Mouse (Mus musculus) cerebellum, adult 9-10 months (tissue): ENCODE data around the gene Car8.
"Not testable (repeated sequence)": the region's sequence is repeated elsewhere in the genome, so short reads cannot be mapped to it uniquely, and the experiment has no call there.

Source experiments
- DNase-seq: peaks from one replicate; pipeline ENCODE4 v3.0.0; 2022

Gene Car8

GRCm38 (mm10) chr4:8201631-8202030 is 37.2 kb downstream of the Car8 start:
- no peak for DNase-seq

DNA sequence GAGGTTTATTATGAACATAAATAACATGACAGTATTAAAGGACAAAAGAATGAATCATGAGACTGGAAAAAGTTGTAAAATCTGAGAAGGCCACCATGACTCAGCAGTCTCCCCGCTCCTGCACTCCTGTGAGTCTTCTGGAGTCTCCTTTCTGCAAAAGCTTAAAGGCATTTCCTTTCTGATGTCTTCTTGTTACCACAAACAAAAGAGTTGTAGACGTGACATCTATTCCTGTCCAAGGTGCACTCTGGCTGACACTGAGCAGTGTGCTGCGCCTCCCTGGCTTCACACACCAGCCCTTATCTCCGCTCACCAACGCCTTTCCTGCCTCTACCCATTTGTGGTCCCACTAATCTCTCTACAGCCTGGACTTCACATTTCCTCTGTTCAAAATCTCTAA is 38.8 kb downstream of the Car8 start:
- DNase-seq, result no peak

DNA sequence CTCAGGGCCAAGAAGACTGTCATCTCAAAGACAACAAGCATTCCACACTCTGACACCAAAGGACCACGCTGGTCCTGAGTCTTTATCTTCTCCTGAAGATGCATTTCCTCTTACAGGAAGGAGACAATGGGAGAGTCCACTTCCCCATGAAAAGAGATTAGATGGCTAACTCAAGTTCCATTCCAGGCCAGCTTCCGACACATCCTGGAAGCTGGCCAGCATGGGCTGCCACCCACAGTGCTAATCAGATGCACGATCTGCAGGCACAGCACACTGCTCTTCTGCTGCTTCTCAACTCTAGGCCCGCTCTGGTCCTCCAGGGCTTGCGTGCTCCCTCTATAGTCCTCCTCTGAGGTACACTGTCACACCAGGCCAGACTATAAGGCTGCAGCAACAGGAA is 40.8 kb downstream of the Car8 start:
- no peak for DNase-seq

GRCm38 (mm10) chr4:8190441-8190840 is 48.4 kb downstream of the Car8 start:
- DNase-seq, result peak; percentile 1

- no peak for DNase-seq
Observed at GRCm38 (mm10) chr4:8186921-8187687, 51.7 kb downstream of the Car8 start.

- no peak for DNase-seq
Observed at GRCm38 (mm10) chr4:8180576-8180975, 58.3 kb downstream of the Car8 start.

DNA sequence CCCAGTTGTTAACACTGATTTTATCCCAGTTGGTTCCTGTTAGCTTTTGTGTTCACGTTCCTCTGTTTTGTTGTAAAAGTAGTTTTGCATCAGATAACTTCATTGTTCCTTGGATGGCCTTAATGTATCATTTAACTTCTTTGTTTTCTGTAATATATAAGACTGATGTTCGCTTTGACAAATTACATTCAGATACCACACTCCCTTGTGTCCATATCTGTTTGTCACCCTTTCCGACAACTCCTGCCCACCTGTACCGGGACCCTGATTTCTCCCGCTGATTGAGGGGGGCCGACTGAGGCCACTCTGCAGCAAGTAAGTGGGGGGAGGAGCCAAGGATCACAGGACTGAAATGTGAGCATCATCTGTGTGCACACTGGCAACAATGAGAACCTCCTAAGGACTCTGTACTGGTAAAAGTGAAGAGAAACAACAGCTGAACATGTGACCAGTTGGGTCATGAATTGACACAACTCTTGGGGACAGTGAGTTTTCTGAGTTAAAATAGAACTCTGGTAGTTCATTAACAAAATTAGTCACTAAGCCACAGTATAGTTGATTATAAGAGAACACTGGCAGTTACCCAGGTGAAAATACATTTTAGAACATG is 84.1 kb downstream of the Car8 start:
- DNase-seq, result no peak

DNA sequence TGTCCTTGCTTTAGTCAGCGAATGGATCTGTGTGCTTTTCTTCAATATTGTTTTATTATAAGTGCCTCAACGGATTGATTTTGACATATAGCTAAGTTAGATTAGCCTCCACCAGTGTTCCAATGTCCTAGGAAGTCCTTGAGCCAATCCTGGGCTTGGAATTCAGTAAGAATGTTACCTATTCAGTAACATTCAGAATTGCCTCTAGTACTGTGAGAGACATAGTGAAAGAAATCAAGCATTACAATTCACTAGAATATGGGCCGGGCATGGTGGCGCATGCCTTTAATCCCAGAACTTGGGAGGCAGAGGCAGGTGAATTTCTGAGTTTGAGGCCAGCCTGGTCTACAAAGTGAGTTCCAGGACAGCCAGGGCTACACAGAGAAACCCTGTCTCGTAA is 84.9 kb downstream of the Car8 start:
- not testable (repeated sequence) for DNase-seq

- no peak for DNase-seq
Observed at GRCm38 (mm10) chr4:8137403-8137802, 101.4 kb downstream of the Car8 start.

DNA sequence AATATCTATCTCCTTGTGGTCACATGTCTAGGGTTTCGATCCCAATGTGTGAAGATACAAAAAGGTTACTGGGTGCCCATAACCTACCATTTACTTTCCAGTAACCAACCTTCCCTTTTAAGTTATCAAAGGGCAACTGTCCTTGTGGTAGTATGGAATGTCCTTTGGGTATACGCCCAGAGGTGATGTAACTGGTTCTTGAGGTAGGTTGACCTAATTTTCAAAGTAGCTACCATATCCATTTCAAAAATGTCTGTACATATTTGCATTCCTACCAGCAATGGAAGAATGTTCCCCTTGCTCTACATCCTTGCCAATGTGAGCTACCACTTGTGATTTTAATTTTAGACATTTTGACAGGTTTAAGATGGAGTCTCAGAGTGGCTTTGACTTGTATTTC is 106.8 kb downstream of the Car8 start:
- DNase-seq, result no peak

- DNase-seq, result no peak
Observed at GRCm38 (mm10) chr4:8113558-8113957, 125.3 kb downstream of the Car8 start.

GRCm38 (mm10) chr4:8111891-8112290 is 127.0 kb downstream of the Car8 start:
- DNase-seq, result no peak

DNA sequence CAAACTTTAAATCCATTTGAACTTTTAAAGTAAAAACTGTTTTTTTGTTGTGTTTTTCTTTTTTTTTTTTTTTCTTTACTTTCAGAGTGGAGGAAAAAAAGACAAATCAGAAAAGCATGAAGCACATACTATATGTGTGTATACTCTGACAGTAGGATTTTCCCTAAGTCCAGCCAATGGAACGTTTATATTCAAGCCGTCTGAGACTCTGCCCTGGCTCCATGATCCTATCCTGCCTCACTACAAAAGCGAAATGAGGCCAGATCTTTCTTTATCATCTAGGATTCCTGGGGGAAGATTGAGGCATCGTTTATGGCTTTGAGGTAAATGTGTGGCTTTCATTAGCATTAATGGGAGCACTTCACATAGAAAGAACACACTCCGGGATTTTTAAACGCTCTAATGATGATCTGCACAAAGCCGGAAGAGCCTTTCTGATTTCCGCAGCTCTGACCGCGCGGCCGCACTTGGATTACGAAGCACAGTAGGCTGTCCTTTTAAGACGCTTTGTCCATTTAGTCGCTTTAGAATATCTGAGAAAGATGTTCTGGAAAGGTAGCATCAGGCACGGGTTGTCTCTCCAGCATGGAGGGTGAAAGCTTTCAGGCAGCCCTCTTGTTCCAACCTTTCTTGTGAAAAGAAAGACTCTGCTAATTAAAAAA is 128.8 kb downstream of the Car8 start:
- no peak for DNase-seq

GRCm38 (mm10) chr4:8101466-8101865 is 137.4 kb downstream of the Car8 start:
- DNase-seq, result no peak

DNA sequence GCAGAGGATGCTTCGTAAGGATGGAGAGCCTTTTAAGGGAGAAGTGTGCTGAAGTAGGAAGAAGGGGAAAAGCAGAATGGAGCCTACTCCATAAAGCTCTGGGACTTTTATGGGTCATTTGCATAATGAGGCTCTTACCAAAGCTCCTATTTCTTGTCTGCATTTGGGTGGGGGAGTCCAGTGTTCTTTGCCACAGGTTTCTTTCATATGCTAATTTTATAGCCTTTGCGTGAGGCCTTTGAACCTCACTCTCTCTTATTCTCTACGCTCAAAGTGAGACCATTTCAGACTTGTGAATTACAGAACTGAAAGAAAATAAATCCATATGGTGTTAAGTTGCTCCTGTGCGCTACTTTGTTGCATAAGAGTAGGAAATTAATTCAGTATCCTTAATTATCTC is 140.8 kb downstream of the Car8 start:
- no peak for DNase-seq

- no peak for DNase-seq
Observed at GRCm38 (mm10) chr4:8097683-8098082, 141.2 kb downstream of the Car8 start.

GRCm38 (mm10) chr4:8093566-8093965 is 145.3 kb downstream of the Car8 start:
- not testable (repeated sequence) for DNase-seq
